Mouse (Mus musculus) neural tube, embryonic 13.5 days (tissue): ENCODE measurements around the gene Tbk1. TPM values are rescaled to one million over a fixed set of nuclear protein-coding genes. Genes with fewer than 3 reads are reported as not detected.

Experiments used
- ATAC-seq: fragments of 200-750 bp; cut with Nextera tagmentation; 2 replicates; pipeline ENCODE4 v1.8.0; 2017; ENCODE audit warnings: low read depth, mild to moderate bottlenecking, moderate TSS enrichment, moderate library complexity
- H3K27ac ChIP-seq: fragments of 300-500 bp; sonication (generic); replicated peaks from 2 replicates; pipeline ENCODE4 v1.5.1; 2015; ENCODE audit warnings: moderate library complexity, mild to moderate bottlenecking, inconsistent platforms
- H3K27me3 ChIP-seq: fragments of 300-500 bp; sonication (generic); 2 replicates; pipeline ENCODE4 v1.6.1; 2015; ENCODE audit warnings: mild to moderate bottlenecking, inconsistent platforms
- H3K36me3 ChIP-seq: fragments of 300-500 bp; sonication (generic); 2 replicates; pipeline ENCODE4 v1.6.1; 2015; ENCODE audit warnings: mild to moderate bottlenecking, inconsistent platforms
- H3K4me1 ChIP-seq: fragments of 300-500 bp; sonication (generic); replicated peaks from 2 replicates; pipeline ENCODE4 v1.6.1; 2015; ENCODE audit warnings: inconsistent platforms
- H3K4me2 ChIP-seq: fragments of 300-500 bp; sonication (generic); 2 replicates; pipeline ENCODE4 v1.6.1; 2015; ENCODE audit warnings: inconsistent platforms, mild to moderate bottlenecking, moderate library complexity
- H3K4me3 ChIP-seq: fragments of 300-500 bp; sonication (generic); 2 replicates; pipeline ENCODE4 v1.5.1; 2015; ENCODE audit warnings: mild to moderate bottlenecking, inconsistent platforms
- H3K9ac ChIP-seq: fragments of 300-500 bp; sonication (generic); 2 replicates; pipeline ENCODE4 v1.6.1; 2015; ENCODE audit warnings: moderate library complexity, mild to moderate bottlenecking, inconsistent platforms
- H3K9me3 ChIP-seq: fragments of 300-500 bp; sonication (generic); 2 replicates; pipeline ENCODE4 v1.6.1; 2016; ENCODE audit warnings: inconsistent platforms
- WGBS: fragments of 180-500 bp; shearing (Covaris S2); methylation state at CpG from one replicate; pipeline ENCODE4 v1.1.7; 2015; 5-methylcytosine and 5-hydroxymethylcytosine counted together
- polyA plus RNA-seq: library from polyadenylated mRNA; unstranded; fragments of >200 nt; fragmentation: Nextera tagmentation; extraction: Ambion mirVana; gene quantifications from 2 replicates; pipeline ENCODE4 v1.2.1, GENCODE M21; 2015

The Tbk1 gene
- polyA plus RNA-seq, 1 experiment from 2014 or later, result 28.9 TPM

DNA sequence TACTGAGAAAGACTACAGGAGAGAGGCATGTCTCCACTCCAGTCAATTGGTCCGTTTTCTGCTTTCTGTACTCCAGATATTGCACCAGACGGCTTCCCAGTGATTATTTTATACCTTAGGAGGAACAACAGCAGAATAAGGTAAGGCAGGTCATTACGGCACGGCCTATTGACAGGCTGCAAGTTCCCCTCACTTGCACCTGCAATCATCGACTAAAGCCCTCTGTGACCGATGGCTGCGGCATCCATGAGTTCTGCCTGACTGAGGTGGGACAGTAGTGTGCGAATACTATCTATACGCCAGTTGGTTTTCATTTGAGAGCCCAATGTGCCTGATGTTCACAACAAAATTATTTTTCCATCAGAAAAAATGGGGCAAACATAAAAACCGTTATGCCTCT lies 18.6 kb downstream of the Tbk1 start:
- Histone ChIP-seq H3K4me1 (peaks cover 20% of the 10 kb centered on the region), H3K9ac (no peak overlapping the region), H3K27me3 (no peaks in the 10 kb centered on the region), H3K27ac (0 out of 2 replicates have a peak overlapping the region, but pooled peaks have one; percentile 54), H3K4me3 (no peak overlapping the region), H3K4me2 (no peak overlapping the region), H3K9me3 (no peaks in the 10 kb centered on the region), H3K36me3 (peaks cover 65% of the 10 kb centered on the region)
- ATAC-seq, result no peak
- WGBS, result 94% methylated on average over 10 of the region's 10 CpGs

DNA sequence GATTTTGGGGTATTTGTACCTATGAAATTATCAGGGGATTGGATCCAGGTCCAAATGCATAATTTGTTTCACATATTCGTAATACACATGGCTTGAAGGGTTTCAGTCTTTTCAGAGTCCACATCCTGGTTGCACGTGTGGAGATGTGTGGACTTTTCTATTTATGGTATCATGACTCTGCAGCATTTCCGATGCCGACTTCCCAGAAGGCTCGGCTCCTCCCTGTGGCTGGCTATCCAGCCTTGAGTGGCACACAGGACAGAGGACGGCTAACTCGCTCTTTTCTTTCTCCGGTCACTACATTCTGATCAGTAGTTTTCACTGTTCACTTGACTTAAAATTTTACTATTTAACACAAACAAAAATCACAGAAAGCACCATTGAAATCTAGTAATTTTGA lies 22.1 kb downstream of the Tbk1 start:
- WGBS, result 93% methylated on average over 8 of the region's 8 CpGs
- H3K9me3 ChIP-seq, result no peaks in the 10 kb centered on the region
- no peak for ATAC-seq
- no peak overlapping the region for H3K9ac ChIP-seq
- no peak overlapping the region for H3K4me3 ChIP-seq
- no peak overlapping the region for H3K27ac ChIP-seq
- H3K36me3 ChIP-seq, result peaks cover 54% of the 10 kb centered on the region
- H3K4me2 ChIP-seq, result no peak overlapping the region
- H3K4me1 ChIP-seq, result peaks cover 12% of the 10 kb centered on the region
- H3K27me3 ChIP-seq, result no peaks in the 10 kb centered on the region

DNA sequence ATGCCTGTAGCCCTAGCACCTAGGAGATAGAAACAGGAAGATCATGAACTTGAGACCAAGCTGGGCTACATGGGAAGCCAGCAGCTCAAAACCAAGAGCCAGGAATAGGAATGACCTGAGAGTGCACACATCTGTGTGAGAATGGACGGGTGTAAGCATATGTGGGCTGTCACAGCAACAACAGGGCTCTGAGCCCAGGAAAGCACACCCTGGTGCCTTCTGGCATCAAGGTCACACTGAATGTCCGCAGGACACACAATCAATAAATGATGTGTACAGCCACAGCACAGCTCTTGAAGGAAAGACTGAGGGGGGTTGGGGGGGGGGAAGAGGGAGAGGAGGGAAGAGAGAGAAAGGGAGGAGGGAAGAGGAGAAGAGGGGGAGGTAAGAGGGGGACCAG lies 28.4 kb downstream of the Tbk1 start:
- Histone ChIP-seq H3K4me2 (no peak overlapping the region), H3K27me3 (no peaks in the 10 kb centered on the region), H3K36me3 (peaks cover 74% of the 10 kb centered on the region), H3K9me3 (no peaks in the 10 kb centered on the region), H3K4me1 (no peaks in the 10 kb centered on the region), H3K27ac (no peak overlapping the region), H3K4me3 (no peak overlapping the region), H3K9ac (no peak overlapping the region)
- 77% methylated on average over 2 of the region's 2 CpGs for WGBS
- no peak for ATAC-seq

GRCm38 (mm10) chr10:121556263-121556662 lies 30.3 kb downstream of the Tbk1 start:
- no peak for ATAC-seq
- Histone ChIP-seq H3K27ac (no peak overlapping the region), H3K4me2 (no peak overlapping the region), H3K4me3 (no peak overlapping the region), H3K36me3 (peaks cover 82% of the 10 kb centered on the region), H3K4me1 (no peaks in the 10 kb centered on the region), H3K9ac (no peak overlapping the region), H3K27me3 (no peaks in the 10 kb centered on the region), H3K9me3 (no peaks in the 10 kb centered on the region)
- WGBS, result 84% methylated on average over 6 of the region's 6 CpGs

DNA sequence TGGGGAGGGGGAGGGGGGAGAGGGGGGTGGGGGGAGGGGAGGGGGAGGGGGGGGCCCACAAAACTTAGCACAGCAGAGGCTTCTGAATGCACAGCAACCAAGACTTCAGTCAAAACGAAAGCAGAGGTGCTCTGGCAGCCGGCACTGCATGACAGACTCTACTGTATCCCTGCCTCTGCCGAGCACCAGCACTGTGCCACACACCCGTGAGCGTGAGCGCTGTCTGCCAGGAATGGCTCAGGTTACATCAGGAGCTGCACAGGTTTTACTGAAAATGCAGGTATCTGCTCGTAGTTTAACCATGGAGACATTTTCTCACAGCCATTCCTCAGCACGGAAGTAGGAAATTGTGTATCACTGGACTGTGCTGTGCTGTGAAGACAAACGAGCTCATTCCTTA lies 36.3 kb downstream of the Tbk1 start:
- Histone ChIP-seq H3K4me1 (no peaks in the 10 kb centered on the region), H3K4me3 (no peak overlapping the region), H3K27me3 (no peaks in the 10 kb centered on the region), H3K4me2 (no peak overlapping the region), H3K9me3 (no peaks in the 10 kb centered on the region), H3K36me3 (peaks cover 93% of the 10 kb centered on the region), H3K27ac (no peak overlapping the region), H3K9ac (no peak overlapping the region)
- ATAC-seq, result no peak
- WGBS, result 89% methylated on average over 9 of the region's 9 CpGs

GRCm38 (mm10) chr10:121549670-121550069 lies 36.9 kb downstream of the Tbk1 start:
- peaks cover 90% of the 10 kb centered on the region for H3K36me3 ChIP-seq

DNA sequence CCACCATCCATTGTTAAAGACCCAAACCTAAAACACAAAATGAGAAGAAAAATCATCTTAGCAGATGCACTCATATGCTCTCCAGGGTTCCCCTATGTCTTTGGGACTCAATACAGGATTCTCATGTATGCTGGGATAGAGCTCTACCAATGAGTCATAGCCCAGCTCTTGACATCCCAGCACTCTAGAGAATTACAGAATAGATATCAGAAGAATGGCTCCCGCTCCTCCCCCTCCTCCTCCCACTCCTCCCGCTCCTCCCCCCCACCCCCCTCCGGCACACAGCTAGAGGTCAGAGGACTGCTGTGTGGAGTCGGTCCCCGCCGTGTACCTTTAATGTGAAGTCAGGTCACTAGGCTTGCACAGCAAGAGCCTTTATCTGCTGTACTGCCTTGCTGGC lies 39.4 kb downstream of the Tbk1 start:
- H3K4me1 ChIP-seq, result no peaks in the 10 kb centered on the region
- H3K27me3 ChIP-seq, result no peaks in the 10 kb centered on the region
- ATAC-seq, result no peak
- H3K27ac ChIP-seq, result no peak overlapping the region
- no peaks in the 10 kb centered on the region for H3K9me3 ChIP-seq
- H3K4me3 ChIP-seq, result no peak overlapping the region
- H3K4me2 ChIP-seq, result no peak overlapping the region
- H3K9ac ChIP-seq, result no peak overlapping the region
- WGBS, result 72% methylated on average over 6 of the region's 6 CpGs
- peaks cover 68% of the 10 kb centered on the region for H3K36me3 ChIP-seq

More at GRCm38 (mm10) chr10:121549670-121550069, 36.9 kb downstream of the Tbk1 start:
- WGBS, result 90% methylated on average over 5 of the region's 5 CpGs
- no peak overlapping the region for H3K27ac ChIP-seq
- H3K27me3 ChIP-seq, result no peaks in the 10 kb centered on the region
- no peak overlapping the region for H3K9ac ChIP-seq
- no peaks in the 10 kb centered on the region for H3K4me1 ChIP-seq
- no peak for ATAC-seq
- H3K9me3 ChIP-seq, result no peaks in the 10 kb centered on the region
- no peak overlapping the region for H3K4me3 ChIP-seq
- no peak overlapping the region for H3K4me2 ChIP-seq

- no peaks in the 10 kb centered on the region for H3K4me1 ChIP-seq
- no peaks in the 10 kb centered on the region for H3K27me3 ChIP-seq
- no peaks in the 10 kb centered on the region for H3K9me3 ChIP-seq
- no peak overlapping the region for H3K9ac ChIP-seq
- 96% methylated on average over 6 of the region's 6 CpGs for WGBS
- peaks cover 35% of the 10 kb centered on the region for H3K36me3 ChIP-seq
- no peak for ATAC-seq
- no peak overlapping the region for H3K4me3 ChIP-seq
- no peak overlapping the region for H3K27ac ChIP-seq
- H3K4me2 ChIP-seq, result no peak overlapping the region
Measured at GRCm38 (mm10) chr10:121543577-121543976, 43.0 kb downstream of the Tbk1 start.

- no peak for ATAC-seq
- Histone ChIP-seq H3K27ac (no peak overlapping the region), H3K27me3 (no peaks in the 10 kb centered on the region), H3K9me3 (no peaks in the 10 kb centered on the region), H3K4me2 (no peak overlapping the region), H3K9ac (no peak overlapping the region), H3K4me3 (no peak overlapping the region), H3K4me1 (no peaks in the 10 kb centered on the region), H3K36me3 (peaks cover 20% of the 10 kb centered on the region)
- WGBS, result 96% methylated on average over 3 of the region's 3 CpGs
Measured at GRCm38 (mm10) chr10:121542156-121542555, 44.4 kb downstream of the Tbk1 start.

- H3K9ac ChIP-seq, result no peak overlapping the region
- H3K27ac ChIP-seq, result no peak overlapping the region
- no peak for ATAC-seq
- H3K27me3 ChIP-seq, result no peaks in the 10 kb centered on the region
- no peaks in the 10 kb centered on the region for H3K9me3 ChIP-seq
- 80% methylated on average over 4 of the region's 4 CpGs for WGBS
- no peaks in the 10 kb centered on the region for H3K36me3 ChIP-seq
- peaks cover 10% of the 10 kb centered on the region for H3K4me1 ChIP-seq
- H3K4me2 ChIP-seq, result no peak overlapping the region
- no peak overlapping the region for H3K4me3 ChIP-seq
Measured at GRCm38 (mm10) chr10:121534995-121535394, 51.6 kb downstream of the Tbk1 start.

DNA sequence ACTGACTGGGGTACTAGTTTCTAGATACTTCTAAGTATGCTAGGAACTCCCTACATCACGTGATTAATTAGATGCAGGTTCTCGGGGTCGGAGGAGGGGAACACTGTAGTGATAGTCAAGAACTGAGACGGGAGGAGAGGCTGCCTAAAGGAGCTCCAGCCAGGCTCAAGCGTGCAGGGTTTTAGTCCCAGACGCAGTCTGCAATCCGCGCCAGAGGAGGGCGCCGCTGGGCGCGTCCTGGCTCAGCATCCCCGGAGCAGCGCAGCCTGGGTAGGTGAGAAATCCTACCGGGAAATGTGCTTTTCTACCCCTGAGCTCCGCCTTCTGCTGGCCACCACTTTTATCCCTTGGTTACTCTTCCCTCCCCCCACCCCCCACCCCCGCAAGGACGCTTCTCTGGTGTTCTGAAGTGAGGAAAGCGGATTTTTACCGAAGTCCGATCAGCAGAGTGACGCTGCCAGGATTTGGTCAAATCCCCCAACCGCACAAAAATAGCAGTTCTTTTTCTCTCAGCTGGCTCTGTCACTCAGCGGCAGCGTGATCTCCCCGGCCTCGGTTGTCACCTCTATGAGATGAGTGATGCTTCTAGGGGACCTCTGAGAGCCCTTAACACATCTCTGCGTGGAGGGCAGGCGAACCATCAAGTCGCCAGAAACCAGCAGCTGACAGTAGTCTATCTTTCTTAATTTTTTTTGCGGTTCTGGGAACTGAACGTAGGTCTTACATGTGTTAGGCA lies 53.3 kb downstream of the Tbk1 start:
- H3K27me3 ChIP-seq, result no peaks in the 10 kb centered on the region
- 14% methylated on average over 32 of the region's 32 CpGs for WGBS
- H3K9me3 ChIP-seq, result no peaks in the 10 kb centered on the region; the same call in 1 of the 2 replicates
- peaks cover 10% of the 10 kb centered on the region for H3K4me1 ChIP-seq
- peak overlapping the region; percentile 59 for H3K4me2 ChIP-seq
- ATAC-seq, result peak; percentile 32; the same call in 1 of the 2 replicates
- peak overlapping the region; percentile 54; the same call in 1 of the 2 replicates for H3K9ac ChIP-seq
- H3K36me3 ChIP-seq, result no peaks in the 10 kb centered on the region
- H3K4me3 ChIP-seq, result peak overlapping the region; percentile 34
- H3K27ac ChIP-seq, result no peak overlapping the region

DNA sequence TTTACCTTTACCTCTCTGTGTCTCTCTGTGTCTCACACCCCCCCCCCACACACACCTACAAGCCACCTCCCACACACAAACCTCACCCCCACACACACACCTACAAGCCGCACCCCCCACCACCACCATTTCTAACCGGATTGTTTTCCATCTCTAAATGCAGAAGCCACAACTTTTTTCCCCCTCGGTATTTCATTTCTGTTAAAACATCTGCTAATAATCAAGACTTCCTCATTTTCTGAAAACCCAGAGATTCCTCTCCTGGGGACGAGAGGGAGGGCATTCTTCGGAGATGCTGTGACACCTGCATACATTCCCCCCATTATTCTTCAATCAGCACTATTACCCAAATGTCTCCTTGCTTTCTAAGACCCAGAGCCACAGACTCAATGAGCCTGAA lies 55.0 kb downstream of the Tbk1 start:
- WGBS, result 78% methylated on average over 5 of the region's 5 CpGs
- no peak for ATAC-seq
- no peak overlapping the region for H3K27ac ChIP-seq
- H3K4me2 ChIP-seq, result no peak overlapping the region
- H3K9ac ChIP-seq, result no peak overlapping the region
- H3K36me3 ChIP-seq, result no peaks in the 10 kb centered on the region
- no peaks in the 10 kb centered on the region; the same call in 1 of the 2 replicates for H3K9me3 ChIP-seq
- peaks cover 10% of the 10 kb centered on the region for H3K4me1 ChIP-seq
- no peaks in the 10 kb centered on the region for H3K27me3 ChIP-seq
- no peak overlapping the region for H3K4me3 ChIP-seq
